Mouse (Mus musculus) small intestine, adult 2 months (tissue): ENCODE results near the gene Wwtr1. TPM values are rescaled to one million over a fixed set of nuclear protein-coding genes. Genes with fewer than 3 reads are reported as not detected.

Experiments
- H3K27ac ChIP-seq: fragments of 200-500 bp; 2 replicates; pipeline ENCODE4 v1.5.1; 2012; ENCODE audit warnings: low read depth, low read length, control low read depth, inconsistent platforms; ENCODE audit not compliant: insufficient read depth
- H3K27me3 ChIP-seq: fragments of 200-500 bp; 2 replicates; pipeline ENCODE4 v1.6.1; 2012; ENCODE audit warnings: mild to moderate bottlenecking, moderate library complexity, low read length, inconsistent platforms; ENCODE audit not compliant: control insufficient read depth, insufficient read depth
- H3K36me3 ChIP-seq: fragments of 200-500 bp; 2 replicates; pipeline ENCODE4 v1.6.1; 2012; ENCODE audit warnings: mild to moderate bottlenecking, low read length, control low read depth, inconsistent platforms; ENCODE audit not compliant: control insufficient read depth, insufficient read depth
- H3K4me1 ChIP-seq: fragments of 200-500 bp; 2 replicates; pipeline ENCODE4 v1.6.1; 2012; ENCODE audit warnings: low read length, inconsistent platforms, mixed read lengths; ENCODE audit not compliant: control insufficient read depth, insufficient read depth, insufficient read length
- H3K4me3 ChIP-seq: fragments of 200-500 bp; 2 replicates; pipeline ENCODE4 v1.5.1; 2012; ENCODE audit warnings: low read depth, mild to moderate bottlenecking, control low read depth, inconsistent platforms, low read length, moderate library complexity
- CTCF ChIP-seq: fragments of 200-500 bp; IDR thresholded peaks from 2 replicates; pipeline ENCODE4 v1.5.1; 2012; ENCODE audit warnings: low read depth, mild to moderate bottlenecking, control low read depth, inconsistent platforms, low read length, moderate library complexity, mixed read lengths; ENCODE audit not compliant: insufficient replicate concordance, insufficient read length; ENCODE audit errors: extremely low read depth
- POLR2A ChIP-seq: fragments of 200-500 bp; IDR thresholded peaks from 2 replicates; pipeline ENCODE4 v1.6.1; 2012; ENCODE audit warnings: low read depth, mild to moderate bottlenecking, control low read depth, inconsistent platforms, low read length, moderate library complexity
- WGBS: fragments of 180-500 bp; shearing (Covaris S2); methylation state at CpG from one replicate; pipeline ENCODE4 v1.1.7; 2018; 5-methylcytosine and 5-hydroxymethylcytosine counted together
- polyA plus RNA-seq: library from polyadenylated mRNA; depleted of rRNA; stranded (reverse); fragments of >200 nt; gene quantifications from 2 replicates; pipeline ENCODE4 v1.2.3, GENCODE M21; 2012

The Wwtr1 gene
- polyA plus RNA-seq, 1 experiment: 5.4 TPM

DNA sequence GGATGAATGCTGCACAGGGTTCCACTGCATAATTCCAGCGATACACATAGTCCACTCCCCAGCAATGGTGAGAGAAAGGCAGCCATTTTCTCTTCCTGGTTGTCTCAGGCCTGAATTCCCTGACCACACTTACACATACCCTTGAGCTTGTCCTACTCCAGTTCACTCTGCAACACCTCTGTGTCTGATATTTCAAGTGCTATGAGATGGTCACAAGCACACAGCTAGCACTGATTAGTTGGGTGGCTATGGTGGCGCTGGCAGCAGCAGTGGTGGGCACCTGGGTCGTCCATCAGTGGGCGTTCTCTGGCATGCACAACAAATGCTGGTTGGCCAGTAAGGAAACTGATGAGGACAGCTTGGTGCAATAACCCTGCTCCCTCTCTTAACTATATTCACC is 45.5 kb downstream of the Wwtr1 start:
- TF ChIP-seq CTCF (no peak), POLR2A (no peak)
- Histone ChIP-seq H3K27ac (no peak overlapping the region), H3K36me3 (no peaks in the 10 kb centered on the region)

DNA sequence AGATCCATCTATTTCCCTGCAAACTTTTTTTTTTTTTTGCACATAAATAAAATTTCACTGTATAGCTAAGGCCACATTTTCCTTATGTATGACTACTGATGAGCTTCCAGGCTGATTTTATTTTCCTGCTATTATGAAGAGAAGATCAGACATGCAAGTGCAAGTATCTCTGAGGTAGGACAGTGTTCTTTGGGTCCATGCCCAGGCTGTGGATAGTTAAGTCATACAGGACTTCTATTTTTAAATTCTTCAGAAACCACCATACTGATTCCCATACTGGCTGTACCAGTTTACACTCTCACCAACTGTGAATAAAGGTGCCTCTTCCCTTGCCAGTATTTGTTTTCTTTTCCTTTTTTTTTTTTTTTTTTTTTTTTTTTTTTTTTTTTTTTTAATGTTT is 48.6 kb downstream of the Wwtr1 start:
- H3K27me3 ChIP-seq: no peaks in the 10 kb centered on the region
- H3K27ac ChIP-seq: no peak overlapping the region
- no peaks in the 10 kb centered on the region for H3K4me1 ChIP-seq
- no peak overlapping the region for H3K4me3 ChIP-seq
- no peaks in the 10 kb centered on the region for H3K36me3 ChIP-seq
- TF ChIP-seq CTCF (no peak), POLR2A (no peak)

More for the DNA sequence above, 45.5 kb downstream of the Wwtr1 start:
- WGBS: 93% methylated on average over 4 of the region's 4 CpGs
- no peaks in the 10 kb centered on the region for H3K27me3 ChIP-seq
- no peaks in the 10 kb centered on the region for H3K4me1 ChIP-seq
- no peak overlapping the region for H3K4me3 ChIP-seq

DNA sequence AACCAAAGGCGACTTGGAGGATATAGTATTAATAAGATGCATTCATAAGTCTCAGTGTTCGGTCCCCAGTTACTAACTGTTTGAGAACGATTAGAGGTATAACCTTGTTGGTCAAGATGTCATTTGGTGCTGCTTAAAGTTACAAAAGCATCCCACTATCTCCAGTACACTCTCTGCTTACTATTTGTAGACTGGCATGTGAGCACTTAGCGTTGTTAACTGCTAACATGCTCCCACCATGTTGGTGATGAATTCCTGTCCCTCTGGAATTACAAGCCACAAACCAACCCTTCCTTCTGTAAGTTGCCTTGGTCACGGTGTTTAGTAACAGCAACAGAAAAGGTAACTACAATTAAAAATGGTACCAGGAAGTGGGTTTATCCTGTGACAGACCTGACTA is 52.6 kb downstream of the Wwtr1 start:
- Histone ChIP-seq H3K36me3 (no peaks in the 10 kb centered on the region), H3K27me3 (no peaks in the 10 kb centered on the region), H3K4me1 (no peaks in the 10 kb centered on the region), H3K4me3 (no peak overlapping the region), H3K27ac (no peak overlapping the region)
- 92% methylated on average over 5 of the region's 5 CpGs for WGBS
- TF ChIP-seq CTCF: no peak
- no peak for TF ChIP-seq POLR2A

DNA sequence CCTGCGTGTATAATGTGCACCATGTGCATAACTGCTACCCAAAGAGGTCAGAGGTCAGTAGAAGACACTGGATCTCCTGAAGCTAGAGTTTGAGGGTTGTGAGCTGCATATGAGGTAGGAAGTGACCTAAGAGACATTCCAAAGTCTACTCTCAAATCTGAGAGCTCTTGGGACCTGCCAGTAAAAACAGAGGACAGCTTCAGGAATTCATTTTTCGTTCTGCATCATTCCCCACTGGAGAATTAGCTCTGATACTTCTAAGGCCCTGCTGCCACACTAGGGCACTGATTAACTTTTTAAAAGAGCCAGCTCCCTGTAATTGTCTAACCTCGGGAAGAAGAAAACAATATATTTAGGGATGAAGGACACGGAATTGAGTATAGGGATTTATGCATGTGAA is 53.8 kb downstream of the Wwtr1 start:
- TF ChIP-seq CTCF (no peak), POLR2A (no peak)
- H3K4me1 ChIP-seq: 0 out of 2 replicates have a peak, but pooled peaks cover 2% of the 10 kb centered on the region
- H3K27me3 ChIP-seq: no peaks in the 10 kb centered on the region
- no peaks in the 10 kb centered on the region for H3K36me3 ChIP-seq
- H3K4me3 ChIP-seq: no peak overlapping the region
- no peak overlapping the region for H3K27ac ChIP-seq
- 87% methylated on average over 4 of the region's 4 CpGs for WGBS

DNA sequence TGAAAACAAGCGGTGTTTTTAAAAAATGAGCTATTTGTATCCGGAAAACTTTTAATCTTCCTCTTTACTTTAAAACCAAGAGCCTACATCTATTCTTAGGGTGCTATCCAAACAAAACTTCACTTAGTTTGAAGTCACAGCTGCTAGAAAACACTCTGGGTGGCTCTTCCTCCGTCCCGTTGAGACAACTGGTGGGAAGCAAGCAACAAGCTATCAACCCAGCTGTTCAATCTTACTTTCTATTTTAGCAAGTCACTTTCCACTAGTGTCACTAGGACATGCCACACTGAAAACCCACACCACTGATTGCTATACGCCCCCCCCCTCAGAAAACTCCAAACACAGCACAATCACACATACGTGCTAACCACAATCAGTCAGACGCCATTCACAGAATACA is 55.7 kb downstream of the Wwtr1 start:
- 77% methylated on average over 7 of the region's 7 CpGs for WGBS
- no peak for TF ChIP-seq CTCF
- TF ChIP-seq POLR2A: no peak
- H3K27ac ChIP-seq: no peak overlapping the region

DNA sequence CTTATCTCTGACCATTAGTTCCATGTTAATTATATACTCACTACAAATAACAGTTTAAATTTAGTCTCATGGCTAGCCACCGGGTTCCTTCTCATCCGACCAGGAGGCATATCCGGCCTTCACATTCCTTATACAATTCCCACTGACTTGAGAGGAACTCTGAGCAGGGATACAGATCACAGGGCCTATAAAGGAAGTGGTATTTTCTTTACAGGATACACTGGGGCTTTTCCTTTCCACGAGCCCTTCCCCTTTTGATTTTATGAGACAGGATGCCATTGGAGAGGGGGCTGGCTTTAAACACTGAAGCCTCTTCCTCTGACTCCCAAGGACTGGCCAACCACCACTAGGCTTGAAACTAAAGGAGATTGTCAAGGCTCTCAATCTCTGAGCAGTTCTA is 59.6 kb downstream of the Wwtr1 start:
- Histone ChIP-seq H3K36me3 (no peaks in the 10 kb centered on the region), H3K4me1 (0 out of 2 replicates have a peak, but pooled peaks cover 3% of the 10 kb centered on the region), H3K4me3 (no peak overlapping the region), H3K27me3 (no peaks in the 10 kb centered on the region), H3K27ac (no peak overlapping the region)
- 67% methylated on average over 4 of the region's 4 CpGs for WGBS
- TF ChIP-seq POLR2A: no peak
- no peak for TF ChIP-seq CTCF

More for the DNA sequence above, 55.7 kb downstream of the Wwtr1 start:
- 0 out of 2 replicates have a peak, but pooled peaks cover 2% of the 10 kb centered on the region for H3K4me1 ChIP-seq
- no peaks in the 10 kb centered on the region for H3K27me3 ChIP-seq
- no peak overlapping the region for H3K4me3 ChIP-seq
- no peaks in the 10 kb centered on the region for H3K36me3 ChIP-seq

DNA sequence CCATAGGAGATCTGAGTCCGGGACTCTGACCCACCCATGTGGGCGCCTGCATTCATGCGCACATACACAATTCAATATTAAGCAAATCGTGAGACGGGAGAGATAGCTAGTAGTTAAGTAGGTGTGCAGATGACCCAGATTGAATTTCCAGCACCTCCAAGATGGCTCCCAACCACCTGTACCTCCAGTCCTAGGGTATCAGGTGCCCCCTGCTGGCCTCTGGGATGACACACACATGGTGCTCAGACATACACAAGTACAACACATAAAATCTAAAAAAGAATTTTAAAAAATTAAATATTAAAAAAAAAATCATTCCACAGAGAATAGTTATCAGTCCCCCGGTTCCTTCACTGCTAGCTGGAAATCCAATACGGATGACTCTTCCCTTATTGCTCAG is 60.7 kb downstream of the Wwtr1 start:
- 97% methylated on average over 7 of the region's 7 CpGs for WGBS

More for the DNA sequence above, 60.7 kb downstream of the Wwtr1 start:
- H3K36me3 ChIP-seq: no peaks in the 10 kb centered on the region
- 0 out of 2 replicates have a peak, but pooled peaks cover 3% of the 10 kb centered on the region for H3K4me1 ChIP-seq
- no peak overlapping the region for H3K27ac ChIP-seq
- no peak for TF ChIP-seq CTCF
- TF ChIP-seq POLR2A: no peak
- no peak overlapping the region for H3K4me3 ChIP-seq
- H3K27me3 ChIP-seq: no peaks in the 10 kb centered on the region
